Mouse (Mus musculus) C2C12 (cell line): Measurements from ENCODE around the gene Crcp.

Experiments used
- CTCF ChIP-seq: IDR thresholded peaks from one replicate; pipeline ENCODE4 v1.5.1; 2011; ENCODE audit not compliant: control insufficient read depth, insufficient read depth, insufficient read length
- MAX ChIP-seq: IDR thresholded peaks from one replicate; pipeline ENCODE4 v1.6.1; 2011; ENCODE audit warnings: mild to moderate bottlenecking, control low read depth

DNA sequence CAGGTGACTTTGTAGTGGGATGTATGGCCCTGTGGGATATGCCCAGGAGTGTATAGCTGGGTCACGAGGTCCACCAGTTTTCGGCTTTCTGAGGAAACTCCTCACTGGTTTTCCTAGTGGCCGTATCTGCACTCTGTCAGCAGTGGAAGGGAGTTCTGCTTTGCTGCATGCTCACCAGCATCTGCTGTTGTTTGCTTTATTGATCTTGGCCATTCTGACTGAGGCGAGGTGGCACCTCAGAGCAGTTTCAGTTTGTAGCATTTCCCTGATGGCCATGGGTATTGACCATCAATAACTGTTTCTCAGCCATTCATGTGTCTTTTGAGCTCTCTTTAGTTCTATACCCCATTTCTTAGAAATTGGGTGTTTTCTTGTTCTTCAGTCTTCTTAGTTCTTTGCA is 26.6 kb downstream of the Crcp start:
- no peak for TF ChIP-seq CTCF
- TF ChIP-seq MAX: no peak
